Mouse (Mus musculus) stomach, embryonic 16.5 days (tissue): ENCODE measurements at regions not wholly inside any gene's neighbourhood (a gene's known extent, or its start where the extent isn't known, plus 50 kb on each side); places are given as distances from the start of the nearest gene placed in this dataset.

Experiments
- ATAC-seq: fragments of 200-750 bp; cut with Nextera tagmentation; 2 replicates; pipeline ENCODE4 v1.8.0; 2017; ENCODE audit warnings: moderate number of reproducible peaks, moderate TSS enrichment; ENCODE audit not compliant: insufficient read depth, low FRiP score
- H3K27ac ChIP-seq: fragments of 300-500 bp; sonication (generic); 2 replicates; pipeline ENCODE4 v1.5.1; 2014; ENCODE audit warnings: low read length
- H3K27me3 ChIP-seq: fragments of 300-500 bp; sonication (generic); 2 replicates; pipeline ENCODE4 v1.6.1; 2014; ENCODE audit warnings: low read length, control low read depth, mixed read lengths; ENCODE audit not compliant: control insufficient read depth, insufficient read depth
- H3K36me3 ChIP-seq: fragments of 300-500 bp; sonication (generic); 2 replicates; pipeline ENCODE4 v1.6.1; 2014; ENCODE audit warnings: low read length; ENCODE audit not compliant: control insufficient read depth, insufficient read depth
- H3K4me1 ChIP-seq: fragments of 300-500 bp; sonication (generic); 2 replicates; pipeline ENCODE4 v1.6.1; 2014; ENCODE audit warnings: low read length, control low read depth, mixed read lengths; ENCODE audit not compliant: control insufficient read depth, insufficient read depth
- H3K4me2 ChIP-seq: fragments of 300-500 bp; sonication (generic); 2 replicates; pipeline ENCODE4 v1.6.1; 2014; ENCODE audit warnings: low read depth, low read length, mixed read lengths
- H3K4me3 ChIP-seq: fragments of 300-500 bp; sonication (generic); replicated peaks from 2 replicates; pipeline ENCODE4 v1.5.1; 2014; ENCODE audit warnings: mild to moderate bottlenecking, low read length
- H3K9ac ChIP-seq: fragments of 300-500 bp; sonication (generic); 2 replicates; pipeline ENCODE4 v1.6.1; 2014; ENCODE audit warnings: low read length
- H3K9me3 ChIP-seq: fragments of 300-500 bp; sonication (generic); replicated peaks from 2 replicates; pipeline ENCODE4 v1.6.1; 2016; ENCODE audit warnings: low read length, control low read depth; ENCODE audit not compliant: control insufficient read depth
- WGBS: fragments of 180-500 bp; shearing (Covaris S2); extraction: QIAGEN DNeasy Blood & Tissue Kit; methylation state at CpG from one replicate; pipeline ENCODE4 v1.1.7; 2014; 5-methylcytosine and 5-hydroxymethylcytosine counted together

- H3K27me3 ChIP-seq = no peaks in the 10 kb centered on the region
- WGBS = 24% methylated on average over 4 of the region's 4 CpGs
- no peak overlapping the region for H3K4me3 ChIP-seq
- H3K9me3 ChIP-seq = no peaks in the 10 kb centered on the region
- H3K4me1 ChIP-seq = no peaks in the 10 kb centered on the region
- H3K4me2 ChIP-seq = no peak overlapping the region
- no peak overlapping the region for H3K27ac ChIP-seq
- no peaks in the 10 kb centered on the region for H3K36me3 ChIP-seq
- ATAC-seq = no peak
- no peak overlapping the region for H3K9ac ChIP-seq
Measured at GRCm38 (mm10) chr3:132453927-132454326, 175.7 kb upstream of the Gimd1 start.

- H3K9me3 ChIP-seq = no peaks in the 10 kb centered on the region
- H3K4me2 ChIP-seq = no peak overlapping the region
- H3K27me3 ChIP-seq = no peaks in the 10 kb centered on the region
- H3K4me3 ChIP-seq = no peak overlapping the region
- 66% methylated on average over 5 of the region's 5 CpGs for WGBS
- H3K9ac ChIP-seq = no peak overlapping the region
- H3K36me3 ChIP-seq = no peaks in the 10 kb centered on the region
- no peaks in the 10 kb centered on the region for H3K4me1 ChIP-seq
- no peak for ATAC-seq
- H3K27ac ChIP-seq = no peak overlapping the region
Measured at GRCm38 (mm10) chr3:132462348-132462959, 167.2 kb upstream of the Gimd1 start.

GRCm38 (mm10) chr3:132471070-132471469, 158.6 kb upstream of the Gimd1 start:
- WGBS = 34% methylated on average over 4 of the region's 4 CpGs
- Histone ChIP-seq H3K4me2 (no peak overlapping the region), H3K9me3 (no peaks in the 10 kb centered on the region), H3K4me1 (no peaks in the 10 kb centered on the region), H3K9ac (no peak overlapping the region), H3K4me3 (no peak overlapping the region), H3K27ac (no peak overlapping the region), H3K36me3 (no peaks in the 10 kb centered on the region), H3K27me3 (no peaks in the 10 kb centered on the region)
- ATAC-seq = no peak

- no peak overlapping the region for H3K4me2 ChIP-seq
- ATAC-seq = no peak
- no peak overlapping the region for H3K9ac ChIP-seq
- no peaks in the 10 kb centered on the region for H3K9me3 ChIP-seq
- no peaks in the 10 kb centered on the region for H3K4me1 ChIP-seq
- H3K27me3 ChIP-seq = no peaks in the 10 kb centered on the region
- no peak overlapping the region for H3K27ac ChIP-seq
- no peak overlapping the region for H3K4me3 ChIP-seq
- no peaks in the 10 kb centered on the region for H3K36me3 ChIP-seq
- WGBS = 88% methylated on average over 5 of the region's 5 CpGs
Measured at GRCm38 (mm10) chr3:132477768-132478167, 151.9 kb upstream of the Gimd1 start.

- no peak overlapping the region for H3K27ac ChIP-seq
- no peak overlapping the region for H3K4me2 ChIP-seq
- no peak overlapping the region for H3K4me3 ChIP-seq
- H3K36me3 ChIP-seq = no peaks in the 10 kb centered on the region
- no peak overlapping the region for H3K9ac ChIP-seq
- 48% methylated on average over 2 of the region's 2 CpGs for WGBS
- H3K27me3 ChIP-seq = no peaks in the 10 kb centered on the region
- ATAC-seq = no peak
- no peaks in the 10 kb centered on the region for H3K9me3 ChIP-seq
- H3K4me1 ChIP-seq = no peaks in the 10 kb centered on the region
Measured at GRCm38 (mm10) chr3:132479275-132479674, 150.3 kb upstream of the Gimd1 start.

GRCm38 (mm10) chr3:132484814-132485213, 144.8 kb upstream of the Gimd1 start:
- WGBS = 80% methylated on average over 2 of the region's 2 CpGs
- Histone ChIP-seq H3K4me1 (no peaks in the 10 kb centered on the region), H3K27me3 (no peaks in the 10 kb centered on the region), H3K4me3 (no peak overlapping the region), H3K27ac (no peak overlapping the region), H3K9ac (no peak overlapping the region), H3K9me3 (no peaks in the 10 kb centered on the region), H3K36me3 (no peaks in the 10 kb centered on the region), H3K4me2 (no peak overlapping the region)
- ATAC-seq = no peak

- no peak for ATAC-seq
- H3K9me3 ChIP-seq = no peaks in the 10 kb centered on the region
- WGBS = 61% methylated on average over 5 of the region's 5 CpGs
Measured at GRCm38 (mm10) chr3:132485553-132485952, 144.1 kb upstream of the Gimd1 start.

GRCm38 (mm10) chr3:132506095-132506494, 123.5 kb upstream of the Gimd1 start:
- no peak overlapping the region for H3K27ac ChIP-seq
- no peaks in the 10 kb centered on the region for H3K36me3 ChIP-seq
- WGBS = 21% methylated on average over 4 of the region's 4 CpGs
- H3K4me2 ChIP-seq = no peak overlapping the region
- ATAC-seq = peak; percentile 29; the same call in 1 of the 2 replicates
- H3K27me3 ChIP-seq = no peaks in the 10 kb centered on the region
- no peak overlapping the region for H3K4me3 ChIP-seq
- no peaks in the 10 kb centered on the region for H3K9me3 ChIP-seq
- H3K4me1 ChIP-seq = no peaks in the 10 kb centered on the region
- no peak overlapping the region for H3K9ac ChIP-seq

More at GRCm38 (mm10) chr3:132485553-132485952, 144.1 kb upstream of the Gimd1 start:
- no peak overlapping the region for H3K4me3 ChIP-seq
- H3K9ac ChIP-seq = no peak overlapping the region
- H3K27me3 ChIP-seq = no peaks in the 10 kb centered on the region
- no peaks in the 10 kb centered on the region for H3K4me1 ChIP-seq
- no peaks in the 10 kb centered on the region for H3K36me3 ChIP-seq
- no peak overlapping the region for H3K4me2 ChIP-seq
- H3K27ac ChIP-seq = no peak overlapping the region

GRCm38 (mm10) chr3:132510240-132510639, 119.4 kb upstream of the Gimd1 start:
- Histone ChIP-seq H3K9me3 (no peaks in the 10 kb centered on the region), H3K4me3 (no peak overlapping the region), H3K27me3 (no peaks in the 10 kb centered on the region), H3K9ac (no peak overlapping the region), H3K4me1 (no peaks in the 10 kb centered on the region), H3K36me3 (no peaks in the 10 kb centered on the region), H3K27ac (no peak overlapping the region), H3K4me2 (no peak overlapping the region)
- WGBS = 35% methylated on average over 1 of the region's 1 CpGs
- ATAC-seq = no peak
